Mouse (Mus musculus) limb, embryonic 14.5 days (tissue): ENCODE measurements at regions not wholly inside any gene's neighbourhood (a gene's known extent, or its start where the extent isn't known, plus 50 kb on each side); places are given as distances from the start of the nearest gene placed in this dataset.
A peak's percentile ranks its signal among the peaks of the same experiment; 100 is the strongest.

Experiments used
- ATAC-seq: fragments of 200-750 bp; cut with Nextera tagmentation; 2 replicates; pipeline ENCODE4 v1.8.0; 2017; ENCODE audit warnings: low read depth, moderate number of reproducible peaks, moderate TSS enrichment; ENCODE audit not compliant: low FRiP score
- DNase-seq: peaks from one replicate; pipeline ENCODE4 v3.0.0-alpha.2; 2015; ENCODE audit warnings: low spot score
- H3K27ac ChIP-seq: fragments of 300-500 bp; sonication (generic); replicated peaks from 2 replicates; pipeline ENCODE4 v1.5.1; 2014; ENCODE audit warnings: low read depth, mild to moderate bottlenecking, low read length, moderate library complexity, mixed read lengths
- H3K27me3 ChIP-seq: fragments of 300-500 bp; sonication (generic); 2 replicates; pipeline ENCODE4 v1.6.1; 2014; ENCODE audit warnings: low read length, mixed read lengths; ENCODE audit not compliant: control insufficient read depth, insufficient read depth
- H3K36me3 ChIP-seq: fragments of 300-500 bp; sonication (generic); 2 replicates; pipeline ENCODE4 v1.6.1; 2014; ENCODE audit warnings: mild to moderate bottlenecking, low read length, moderate library complexity, mixed read lengths; ENCODE audit not compliant: control insufficient read depth, insufficient read depth
- H3K4me1 ChIP-seq: fragments of 300-500 bp; sonication (generic); 2 replicates; pipeline ENCODE4 v1.6.1; 2014; ENCODE audit warnings: antibody characterized with exemption, low read length, mixed read lengths; ENCODE audit not compliant: control insufficient read depth, insufficient read depth
- H3K4me2 ChIP-seq: fragments of 300-500 bp; sonication (generic); replicated peaks from 2 replicates; pipeline ENCODE4 v1.6.1; 2014; ENCODE audit warnings: low read depth, mild to moderate bottlenecking, low read length, moderate library complexity; ENCODE audit not compliant: severe bottlenecking
- H3K4me3 ChIP-seq: fragments of 300-500 bp; sonication (generic); replicated peaks from 2 replicates; pipeline ENCODE4 v1.5.1; 2014; ENCODE audit warnings: low read length
- H3K9ac ChIP-seq: fragments of 300-500 bp; sonication (generic); 2 replicates; pipeline ENCODE4 v1.6.1; 2014; ENCODE audit warnings: mild to moderate bottlenecking, low read depth, low read length, moderate library complexity; ENCODE audit not compliant: severe bottlenecking
- H3K9me3 ChIP-seq: fragments of 300-500 bp; sonication (generic); 2 replicates; pipeline ENCODE4 v1.6.1; 2016; ENCODE audit warnings: low read length; ENCODE audit not compliant: control insufficient read depth
- POLR2A ChIP-seq: fragments of 200-500 bp; IDR thresholded peaks from 2 replicates; pipeline ENCODE4 v1.8.0; 2012; ENCODE audit warnings: inconsistent platforms, mild to moderate bottlenecking, moderate library complexity, borderline replicate concordance; ENCODE audit not compliant: insufficient read depth, insufficient read length; ENCODE audit errors: extremely low read depth
- WGBS: fragments of 180-500 bp; shearing (Covaris S2); extraction: QIAGEN DNeasy Blood & Tissue Kit; methylation state at CpG from one replicate; pipeline ENCODE4 v1.1.7; 2014; 5-methylcytosine and 5-hydroxymethylcytosine counted together

GRCm38 (mm10) chr17:87202958-87203720 is 62.6 kb downstream of the Mcfd2 start:
- H3K9ac ChIP-seq: no peak overlapping the region
- no peaks in the 10 kb centered on the region for H3K36me3 ChIP-seq
- no peaks in the 10 kb centered on the region for H3K9me3 ChIP-seq
- H3K27me3 ChIP-seq: no peaks in the 10 kb centered on the region
- no peak for TF ChIP-seq POLR2A
- WGBS: 17% methylated on average over 5 of the region's 5 CpGs
- peaks cover 36% of the 10 kb centered on the region for H3K4me1 ChIP-seq
- 0 out of 2 replicates have a peak, but pooled peaks have one; percentile 56 for ATAC-seq
- H3K4me2 ChIP-seq: no peak overlapping the region
- DNase-seq: peak; percentile 66
- no peak overlapping the region for H3K4me3 ChIP-seq
- peak overlapping the region; percentile 50; the same call in 1 of the 2 replicates for H3K27ac ChIP-seq

GRCm38 (mm10) chr17:87202490-87202889 is 63.2 kb downstream of the Mcfd2 start:
- no peak for TF ChIP-seq POLR2A
- ATAC-seq (no peak), DNase-seq (peak; percentile 40)
- H3K27me3 ChIP-seq: no peaks in the 10 kb centered on the region
- H3K36me3 ChIP-seq: no peaks in the 10 kb centered on the region
- H3K4me1 ChIP-seq: peaks cover 36% of the 10 kb centered on the region
- no peak overlapping the region for H3K4me2 ChIP-seq
- H3K9me3 ChIP-seq: no peaks in the 10 kb centered on the region
- no peak overlapping the region for H3K9ac ChIP-seq
- peak overlapping the region; percentile 16; the same call in 1 of the 2 replicates for H3K27ac ChIP-seq
- WGBS: 34% methylated on average over 6 of the region's 6 CpGs
- no peak overlapping the region for H3K4me3 ChIP-seq

GRCm38 (mm10) chr17:87200721-87201242 is 65.0 kb downstream of the Mcfd2 start:
- no peak for TF ChIP-seq POLR2A
- H3K27me3 ChIP-seq: no peaks in the 10 kb centered on the region
- no peaks in the 10 kb centered on the region for H3K9me3 ChIP-seq
- H3K4me3 ChIP-seq: no peak overlapping the region
- H3K27ac ChIP-seq: peak overlapping the region; percentile 50; the same call in 1 of the 2 replicates
- no peak overlapping the region for H3K9ac ChIP-seq
- WGBS: 31% methylated on average over 3 of the region's 3 CpGs
- peak; percentile 85 for DNase-seq
- peaks cover 36% of the 10 kb centered on the region for H3K4me1 ChIP-seq
- H3K36me3 ChIP-seq: no peaks in the 10 kb centered on the region
- ATAC-seq: peak; percentile 49
- H3K4me2 ChIP-seq: no peak overlapping the region

- Histone ChIP-seq H3K4me2 (no peak overlapping the region), H3K4me1 (peaks cover 36% of the 10 kb centered on the region), H3K27me3 (no peaks in the 10 kb centered on the region), H3K9me3 (no peaks in the 10 kb centered on the region), H3K9ac (no peak overlapping the region), H3K4me3 (no peak overlapping the region), H3K36me3 (no peaks in the 10 kb centered on the region), H3K27ac (no peak overlapping the region; the same call in 1 of the 2 replicates)
- DNase-seq (no peak), ATAC-seq (no peak)
- WGBS: 98% methylated on average over 2 of the region's 2 CpGs
- TF ChIP-seq POLR2A: no peak
Observed at GRCm38 (mm10) chr17:87200134-87200533, 65.6 kb downstream of the Mcfd2 start.

- ATAC-seq: no peak
- Histone ChIP-seq H3K9me3 (no peaks in the 10 kb centered on the region), H3K36me3 (no peaks in the 10 kb centered on the region), H3K27me3 (no peaks in the 10 kb centered on the region), H3K4me2 (no peak overlapping the region), H3K4me1 (peaks cover 36% of the 10 kb centered on the region), H3K9ac (no peak overlapping the region), H3K27ac (no peak overlapping the region), H3K4me3 (no peak overlapping the region)
- DNase-seq: no peak
- WGBS: 88% methylated on average over 3 of the region's 3 CpGs
- TF ChIP-seq POLR2A: no peak
Observed at GRCm38 (mm10) chr17:87199134-87199533, 66.6 kb downstream of the Mcfd2 start.
